Mouse (Mus musculus) forebrain, embryonic 10.5 days (tissue): ENCODE data around the gene Wfdc11. TPM values are rescaled to one million over a fixed set of nuclear protein-coding genes. Genes with fewer than 3 reads are reported as not detected.

Source experiments
- DNase-seq: peaks from one replicate; pipeline ENCODE4 v3.0.0-alpha.2; 2017; ENCODE audit warnings: low spot score; ENCODE audit errors: extremely low spot score
- H3K27ac ChIP-seq: fragments of 300-500 bp; sonication (generic); 2 replicates; pipeline ENCODE4 v1.5.1; 2016; ENCODE audit warnings: mild to moderate bottlenecking
- H3K27me3 ChIP-seq: fragments of 300-500 bp; sonication (generic); 2 replicates; pipeline ENCODE4 v1.6.1; 2016; ENCODE audit warnings: mild to moderate bottlenecking; ENCODE audit not compliant: poor library complexity, severe bottlenecking
- H3K36me3 ChIP-seq: fragments of 300-500 bp; sonication (generic); replicated peaks from 2 replicates; pipeline ENCODE4 v1.6.1; 2016; ENCODE audit warnings: mild to moderate bottlenecking, moderate library complexity
- H3K4me1 ChIP-seq: fragments of 300-500 bp; sonication (generic); 2 replicates; pipeline ENCODE4 v1.6.1; 2016
- H3K4me3 ChIP-seq: fragments of 300-500 bp; sonication (generic); 2 replicates; pipeline ENCODE4 v1.5.1; 2016; ENCODE audit warnings: mild to moderate bottlenecking, moderate library complexity
- H3K9me3 ChIP-seq: fragments of 300-500 bp; sonication (generic); 2 replicates; pipeline ENCODE4 v1.6.1; 2016; ENCODE audit warnings: mild to moderate bottlenecking, moderate library complexity
- WGBS: fragments of 180-500 bp; shearing (Covaris S2); methylation state at CpG from one replicate; pipeline ENCODE4 v1.1.7; 2016; 5-methylcytosine and 5-hydroxymethylcytosine counted together
- polyA plus RNA-seq: library from polyadenylated mRNA; unstranded; fragments of >200 nt; fragmentation: Nextera tagmentation; extraction: Ambion mirVana; gene quantifications from 2 replicates; pipeline ENCODE4 v1.2.1, GENCODE M21; 2016

The Wfdc11 gene
- polyA plus RNA-seq, 1 experiment from 2014 or later, result not detected

DNA sequence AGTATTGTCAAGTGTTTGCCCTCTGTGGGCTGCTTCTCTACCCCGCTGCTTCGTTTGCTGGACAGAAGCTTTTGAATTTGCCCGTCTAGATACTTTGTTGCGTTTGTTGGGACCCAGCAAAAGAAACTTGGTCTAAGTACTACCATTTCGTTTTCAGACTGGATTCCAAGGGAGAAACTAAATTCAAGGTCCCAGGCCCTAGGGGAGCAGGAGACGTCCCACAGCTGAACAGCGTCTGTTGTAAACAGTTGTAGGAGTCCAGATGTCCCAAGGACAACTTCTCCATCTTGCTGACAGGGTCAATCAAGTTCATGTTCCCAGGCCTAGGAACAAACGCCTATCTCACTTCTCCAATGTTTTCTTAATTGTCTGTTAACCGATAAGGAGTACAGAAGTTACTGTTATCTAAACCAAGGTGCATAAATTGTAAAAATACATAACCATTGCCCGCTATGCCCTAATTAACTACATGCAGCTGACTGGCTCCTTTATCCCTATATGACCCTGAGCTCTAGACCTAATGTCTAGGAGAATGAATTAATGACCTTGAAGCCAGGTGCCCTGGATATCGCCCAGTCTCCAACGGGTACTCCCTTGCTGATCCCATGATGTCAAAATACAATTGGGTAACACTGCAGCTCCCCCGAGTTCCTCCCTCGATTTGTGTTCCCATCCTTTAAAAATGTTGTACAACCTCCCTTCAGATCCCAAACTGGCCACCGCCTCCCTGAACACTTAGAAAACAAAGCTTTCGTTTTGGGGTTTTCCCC is 3.2 kb upstream of the Wfdc11 start:
- no peaks in the 10 kb centered on the region for H3K36me3 ChIP-seq
- H3K4me3 ChIP-seq, result no peak overlapping the region
- no peak for DNase-seq
- H3K4me1 ChIP-seq, result peaks cover 10% of the 10 kb centered on the region
- no peaks in the 10 kb centered on the region for H3K27me3 ChIP-seq
- 89% methylated on average over 16 of the region's 16 CpGs for WGBS
- H3K9me3 ChIP-seq, result no peaks in the 10 kb centered on the region
- H3K27ac ChIP-seq, result no peak overlapping the region

DNA sequence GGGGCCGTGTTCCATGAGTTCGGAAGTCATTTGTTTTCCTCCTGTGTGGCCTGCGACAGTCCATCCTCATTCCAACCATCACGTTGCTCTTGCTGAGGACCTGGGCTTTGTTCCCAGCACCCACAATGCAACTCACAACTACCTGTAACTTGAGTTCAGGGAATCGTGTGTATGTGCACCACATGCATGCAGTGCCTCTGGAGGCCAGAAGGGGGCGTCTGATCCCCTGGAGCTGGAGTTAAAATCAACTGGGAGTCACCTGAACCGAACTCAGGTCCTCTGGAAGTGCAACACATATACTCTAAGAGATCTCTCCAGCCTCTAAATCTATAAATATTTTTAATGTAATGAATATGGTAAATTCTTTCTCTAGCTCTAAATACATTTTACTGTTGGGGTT is 2.2 kb upstream of the Wfdc11 start:
- Histone ChIP-seq H3K9me3 (no peaks in the 10 kb centered on the region), H3K36me3 (no peaks in the 10 kb centered on the region), H3K4me1 (peaks cover 10% of the 10 kb centered on the region), H3K4me3 (no peak overlapping the region), H3K27me3 (no peaks in the 10 kb centered on the region), H3K27ac (no peak overlapping the region)
- WGBS, result 76% methylated on average over 7 of the region's 7 CpGs
- no peak for DNase-seq

DNA sequence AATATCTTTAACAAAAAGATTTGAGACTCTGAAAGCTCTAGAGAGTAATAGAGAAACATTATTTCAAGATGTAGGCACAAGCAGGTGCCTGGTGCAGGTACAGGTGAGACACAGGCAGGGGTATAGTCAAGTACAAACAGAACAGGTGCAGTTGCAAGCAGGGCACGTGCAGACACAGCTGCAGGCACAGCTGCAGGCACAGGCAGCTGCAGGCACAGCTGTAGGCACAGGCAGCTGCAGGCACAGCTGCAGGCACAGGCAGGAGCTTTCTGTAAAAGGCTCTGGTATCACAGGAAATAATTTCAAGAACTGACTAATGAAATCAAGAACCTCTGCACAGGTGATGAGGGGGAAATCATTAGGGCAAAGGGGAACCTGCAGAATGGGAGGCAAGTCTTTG is 2.9 kb downstream of the Wfdc11 start:
- Histone ChIP-seq H3K27ac (no peak overlapping the region), H3K27me3 (no peaks in the 10 kb centered on the region), H3K4me3 (no peak overlapping the region), H3K4me1 (no peaks in the 10 kb centered on the region), H3K9me3 (peaks cover 13% of the 10 kb centered on the region), H3K36me3 (no peaks in the 10 kb centered on the region)
- no peak for DNase-seq
- WGBS, result 46% methylated on average over 1 of the region's 1 CpGs

DNA sequence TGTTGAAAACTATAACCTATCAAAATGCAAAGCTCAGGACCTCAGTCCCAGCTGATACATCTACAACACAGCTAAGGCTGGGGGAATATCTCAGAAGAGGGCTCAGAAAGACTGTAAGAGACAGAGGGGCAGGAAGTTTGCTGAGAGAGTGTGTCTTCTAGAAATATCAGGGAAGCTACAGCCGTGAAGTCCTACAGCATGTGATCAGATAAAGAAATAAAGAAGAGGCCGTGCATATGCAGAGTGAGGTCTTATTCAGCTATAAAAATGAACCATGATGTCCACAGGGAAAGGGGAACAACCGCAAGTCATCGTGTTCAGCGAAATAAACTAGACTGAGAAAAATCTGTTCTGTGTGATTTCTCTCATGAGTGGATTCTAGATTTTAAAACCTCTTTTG is 3.6 kb downstream of the Wfdc11 start:
- H3K27me3 ChIP-seq, result no peaks in the 10 kb centered on the region
- no peak overlapping the region for H3K27ac ChIP-seq
- no peaks in the 10 kb centered on the region for H3K4me1 ChIP-seq
- H3K9me3 ChIP-seq, result peaks cover 13% of the 10 kb centered on the region
- H3K36me3 ChIP-seq, result no peaks in the 10 kb centered on the region
- no peak for DNase-seq
- H3K4me3 ChIP-seq, result no peak overlapping the region
- 87% methylated on average over 5 of the region's 5 CpGs for WGBS

DNA sequence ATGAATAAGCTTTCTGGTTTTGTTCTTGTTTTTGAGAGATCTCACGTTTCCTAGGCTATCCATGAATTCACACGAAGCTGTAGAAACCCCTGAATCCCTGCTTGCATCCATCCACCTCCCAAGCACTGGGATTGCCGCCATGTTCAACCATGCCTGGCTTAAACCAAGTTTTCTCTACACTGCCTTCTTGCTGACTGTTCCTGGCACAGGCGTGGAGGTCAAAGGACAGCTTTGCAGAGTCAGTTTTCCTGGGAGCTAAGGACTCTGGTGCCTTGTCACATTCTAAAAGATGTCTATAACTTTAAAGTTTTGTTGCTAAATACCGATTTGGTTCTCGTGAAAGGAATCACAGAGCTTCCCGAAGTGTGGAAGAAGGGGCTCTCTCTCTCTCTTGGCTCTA is 9.0 kb downstream of the Wfdc11 start:
- no peak for DNase-seq
- Histone ChIP-seq H3K9me3 (peaks cover 13% of the 10 kb centered on the region), H3K4me3 (no peak overlapping the region), H3K27ac (no peak overlapping the region), H3K36me3 (no peaks in the 10 kb centered on the region), H3K27me3 (no peaks in the 10 kb centered on the region), H3K4me1 (no peaks in the 10 kb centered on the region)
- 86% methylated on average over 7 of the region's 7 CpGs for WGBS

DNA sequence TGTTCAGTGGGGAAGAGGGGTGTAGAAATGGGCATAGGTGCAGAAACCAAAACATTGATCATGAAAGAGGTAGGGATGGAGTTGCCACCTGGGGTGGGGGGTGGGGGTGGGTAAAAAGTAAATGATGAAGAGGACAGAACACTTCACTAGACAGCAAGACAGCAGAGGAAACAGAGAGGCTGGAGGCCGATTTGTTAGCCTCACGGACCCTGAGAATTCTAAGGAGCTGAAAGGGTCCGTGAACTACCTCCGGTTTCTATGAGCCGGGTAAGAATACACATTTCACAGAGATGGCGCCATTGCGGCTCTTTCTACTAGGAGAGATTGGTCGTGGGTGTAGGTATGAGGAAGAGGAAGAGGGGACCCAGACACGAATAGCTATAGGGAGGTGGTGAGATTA is 17.4 kb downstream of the Wfdc11 start, which contains the start of gene Wfdc9:
Wfdc9 (minus strand) TSS at position 101 of the 400 bp plus-strand sequence.
- WGBS, result 88% methylated on average over 9 of the region's 9 CpGs
- no peaks in the 10 kb centered on the region for H3K9me3 ChIP-seq
- no peak within 1 kb of the TSS for H3K4me3 ChIP-seq
- no peak for DNase-seq
- H3K27me3 ChIP-seq, result no peaks in the 10 kb centered on the region
- no peaks in the 10 kb centered on the region for H3K36me3 ChIP-seq
- no peak within 1 kb of the TSS for H3K27ac ChIP-seq
- peaks cover 3% of the 10 kb centered on the region; the same call in 1 of the 2 replicates for H3K4me1 ChIP-seq

DNA sequence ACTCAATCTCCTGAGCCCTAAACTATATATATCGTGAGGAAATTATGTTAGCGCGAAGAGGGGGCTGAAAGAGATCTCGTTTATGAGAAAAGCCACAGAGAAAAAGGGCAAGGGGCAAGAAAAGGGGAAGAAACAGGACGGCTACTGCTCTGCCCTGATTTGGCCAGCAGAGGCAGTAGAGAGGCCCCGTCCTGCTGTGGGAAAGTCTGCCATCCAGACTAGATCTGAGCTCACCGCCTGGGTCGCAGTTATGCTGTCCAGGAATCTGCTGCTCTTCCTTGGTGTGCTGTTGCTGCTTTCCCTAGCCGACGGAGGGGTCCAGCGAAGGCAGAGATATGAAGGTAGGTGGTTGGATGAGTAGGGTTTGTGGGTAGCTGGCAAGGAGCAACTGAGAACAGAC is 18.0 kb downstream of the Wfdc11 start, which contains the start of gene Wfdc10:
Wfdc10 (plus strand) TSS at position 189 of the 400 bp plus-strand sequence.
- peak; percentile 54 for DNase-seq
- 22% methylated on average over 11 of the region's 11 CpGs for WGBS
- H3K4me1 ChIP-seq, result peaks cover 3% of the 10 kb centered on the region; the same call in 1 of the 2 replicates
- no peaks in the 10 kb centered on the region for H3K9me3 ChIP-seq
- no peaks in the 10 kb centered on the region for H3K27me3 ChIP-seq
- no peaks in the 10 kb centered on the region for H3K36me3 ChIP-seq
- no peak within 1 kb of the TSS for H3K27ac ChIP-seq
- no peak within 1 kb of the TSS for H3K4me3 ChIP-seq

DNA sequence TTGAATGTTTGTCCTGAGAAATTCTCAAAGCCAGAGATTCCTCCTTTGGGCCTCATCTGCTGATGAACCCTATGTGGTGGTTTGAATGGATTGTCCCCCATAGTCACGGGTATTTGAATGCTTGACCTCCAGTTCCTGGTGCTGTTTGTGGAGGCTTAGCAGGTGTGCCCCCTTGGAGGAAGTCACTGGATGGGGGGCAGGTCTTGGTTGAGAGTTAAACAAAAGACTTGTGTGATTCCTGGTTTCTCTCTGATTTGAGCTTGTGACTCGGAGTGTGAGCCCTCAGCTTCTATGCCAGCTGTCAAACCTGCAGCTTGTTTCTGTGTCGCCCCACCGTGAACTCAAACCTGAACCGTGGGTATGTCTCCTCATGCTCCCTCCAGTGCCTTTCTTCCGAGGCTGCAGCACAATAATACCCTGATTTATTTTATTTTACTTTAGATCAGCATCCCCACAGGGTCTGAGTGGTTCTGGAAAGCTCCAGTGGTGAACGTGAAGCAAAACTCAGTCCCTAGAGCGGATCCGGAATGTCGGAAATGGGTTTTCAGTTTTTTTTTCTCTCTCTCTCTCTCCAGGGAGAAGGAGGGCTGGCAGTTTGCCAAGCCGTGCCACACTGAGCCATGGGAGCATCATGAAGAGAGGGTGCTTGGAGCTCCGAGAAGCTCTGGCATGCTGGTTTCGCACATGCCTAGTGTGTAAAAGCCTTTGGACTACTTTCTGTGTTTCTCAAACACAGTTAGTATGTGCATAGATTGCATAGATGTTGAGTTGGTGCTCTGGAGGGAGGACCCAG is 31.8 kb downstream of the Wfdc11 start:
- WGBS, result 85% methylated on average over 13 of the region's 13 CpGs
- Histone ChIP-seq H3K9me3 (no peaks in the 10 kb centered on the region), H3K27ac (no peak overlapping the region), H3K4me3 (no peak overlapping the region), H3K27me3 (no peaks in the 10 kb centered on the region), H3K36me3 (no peaks in the 10 kb centered on the region), H3K4me1 (no peaks in the 10 kb centered on the region)
- DNase-seq, result no peak

DNA sequence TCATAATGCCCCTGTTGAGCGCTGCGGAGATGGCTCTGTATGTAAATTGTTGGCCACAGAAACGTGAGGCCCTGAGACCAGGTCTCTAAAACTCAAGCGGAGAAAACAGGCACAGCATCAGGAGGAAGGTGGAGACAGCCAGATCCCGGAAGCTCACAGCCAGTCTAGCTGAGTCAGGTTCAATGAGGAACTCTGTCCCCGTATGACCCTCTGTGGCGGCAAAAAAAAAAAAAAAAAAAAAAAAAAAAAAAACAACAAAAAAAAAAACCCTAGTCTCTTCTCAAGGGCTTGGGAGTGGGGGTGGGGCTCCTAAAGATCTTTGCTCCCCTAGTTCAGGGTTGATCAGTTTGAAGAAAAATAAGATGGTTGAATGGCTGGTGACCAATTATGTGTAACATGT is 32.8 kb downstream of the Wfdc11 start:
- WGBS, result 74% methylated on average over 7 of the region's 7 CpGs

DNA sequence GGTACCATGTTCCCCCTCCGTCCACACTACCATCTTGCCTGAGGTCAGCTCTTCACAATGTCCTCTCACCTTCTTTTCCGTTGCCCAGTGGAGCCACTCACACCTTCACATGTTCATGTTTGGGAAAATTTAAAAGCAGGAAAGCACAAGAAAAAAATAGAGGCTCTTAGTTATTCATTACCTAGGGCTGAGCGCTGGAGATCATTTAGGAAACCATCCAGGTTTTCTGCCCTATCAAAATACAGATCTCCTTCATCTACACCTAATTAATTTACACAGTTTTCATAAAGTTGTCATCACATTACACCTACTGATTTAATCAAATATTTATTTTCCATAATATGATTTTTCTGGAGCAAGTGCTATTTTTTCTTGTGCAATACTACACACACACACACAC is 35.2 kb downstream of the Wfdc11 start, which contains the start of gene Wfdc16:
Wfdc16 (minus strand) TSS at position 101 of the 400 bp plus-strand sequence.
- WGBS, result 88% methylated on average over 3 of the region's 3 CpGs

More for the DNA sequence above, 32.8 kb downstream of the Wfdc11 start:
- H3K9me3 ChIP-seq, result no peaks in the 10 kb centered on the region
- no peaks in the 10 kb centered on the region for H3K36me3 ChIP-seq
- no peak overlapping the region for H3K27ac ChIP-seq
- no peak for DNase-seq
- no peaks in the 10 kb centered on the region for H3K27me3 ChIP-seq
- no peaks in the 10 kb centered on the region for H3K4me1 ChIP-seq
- no peak overlapping the region for H3K4me3 ChIP-seq

DNA sequence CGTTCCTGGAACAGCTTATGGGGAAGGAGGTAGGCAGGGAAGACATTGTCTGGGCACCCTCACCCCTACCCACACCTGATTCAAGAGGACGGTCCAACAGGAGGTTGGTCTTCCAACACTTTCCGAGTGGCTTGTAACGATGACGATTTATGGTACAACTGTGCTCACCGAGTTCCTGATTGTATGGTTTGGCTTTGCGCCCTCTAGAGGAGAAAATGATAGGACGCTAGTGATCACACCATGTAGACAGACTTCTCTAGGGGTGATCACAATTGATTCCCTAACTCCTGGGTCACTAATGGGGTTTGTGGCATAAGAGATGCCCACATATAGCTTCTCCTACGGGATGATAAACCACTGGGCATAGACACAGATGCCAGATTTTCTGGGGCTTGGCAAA is 38.6 kb downstream of the Wfdc11 start:
- Histone ChIP-seq H3K4me3 (no peak overlapping the region), H3K9me3 (no peaks in the 10 kb centered on the region), H3K4me1 (no peaks in the 10 kb centered on the region), H3K27me3 (no peaks in the 10 kb centered on the region), H3K36me3 (no peaks in the 10 kb centered on the region), H3K27ac (no peak overlapping the region)
- DNase-seq, result no peak
- 78% methylated on average over 9 of the region's 9 CpGs for WGBS

More for the DNA sequence above, 35.2 kb downstream of the Wfdc11 start, which contains the start of gene Wfdc16:
- H3K4me3 ChIP-seq, result no peak within 1 kb of the TSS
- H3K27me3 ChIP-seq, result no peaks in the 10 kb centered on the region
- H3K27ac ChIP-seq, result no peak within 1 kb of the TSS
- H3K9me3 ChIP-seq, result no peaks in the 10 kb centered on the region
- H3K36me3 ChIP-seq, result no peaks in the 10 kb centered on the region
- no peak for DNase-seq
- H3K4me1 ChIP-seq, result no peaks in the 10 kb centered on the region

DNA sequence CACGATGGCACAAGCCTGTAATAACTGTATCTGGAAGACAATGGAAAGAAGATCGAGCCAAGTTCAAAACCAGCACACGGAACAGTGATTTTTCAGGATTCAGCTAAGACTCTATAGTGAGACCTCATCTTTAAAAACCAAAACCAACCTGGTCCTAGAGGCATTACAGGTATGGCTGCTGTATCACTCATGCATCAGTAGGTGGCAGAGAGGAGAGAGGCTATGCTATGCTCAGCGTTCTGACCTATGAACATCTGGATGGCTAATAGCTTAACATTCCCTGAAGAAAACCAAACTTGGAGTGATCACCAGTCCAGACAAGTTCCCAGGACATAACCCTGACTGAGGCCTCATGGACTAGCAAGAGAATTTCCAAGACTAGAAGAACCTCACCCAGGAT is 52.1 kb downstream of the Wfdc11 start:
- 83% methylated on average over 4 of the region's 4 CpGs for WGBS
- no peak for DNase-seq

DNA sequence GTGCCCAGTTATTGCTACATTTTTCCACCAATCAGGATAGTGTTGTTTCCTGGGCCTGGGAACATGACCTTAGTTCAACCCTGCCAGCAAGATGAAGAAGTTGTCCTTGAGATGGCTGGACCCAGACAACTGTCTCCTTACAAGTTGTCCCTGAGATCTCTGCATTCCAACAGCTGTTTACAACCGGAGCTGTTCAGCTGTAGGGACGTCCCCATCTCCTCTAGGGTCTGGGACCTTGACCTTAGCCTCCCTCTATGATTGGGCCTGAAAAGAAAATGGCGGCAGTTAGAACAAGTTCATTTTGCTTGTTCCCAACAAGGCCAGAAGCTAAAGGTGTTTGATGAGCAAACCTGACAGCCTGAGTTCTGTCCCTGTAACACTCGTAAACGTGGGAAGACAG is 54.8 kb downstream of the Wfdc11 start:
- DNase-seq, result no peak
- WGBS, result 82% methylated on average over 5 of the region's 5 CpGs
- Histone ChIP-seq H3K27ac (no peak overlapping the region), H3K9me3 (no peaks in the 10 kb centered on the region), H3K36me3 (no peaks in the 10 kb centered on the region), H3K4me1 (no peaks in the 10 kb centered on the region), H3K27me3 (no peaks in the 10 kb centered on the region), H3K4me3 (no peak overlapping the region)

More for the DNA sequence above, 52.1 kb downstream of the Wfdc11 start:
- H3K4me3 ChIP-seq, result no peak overlapping the region
- H3K4me1 ChIP-seq, result no peaks in the 10 kb centered on the region
- H3K36me3 ChIP-seq, result no peaks in the 10 kb centered on the region
- H3K27ac ChIP-seq, result no peak overlapping the region
- H3K27me3 ChIP-seq, result no peaks in the 10 kb centered on the region
- no peaks in the 10 kb centered on the region for H3K9me3 ChIP-seq
